Mouse (Mus musculus) stomach, postnatal 0 days (tissue): ENCODE measurements around the gene Pank1. TPM values are rescaled to one million over a fixed set of nuclear protein-coding genes. Genes with fewer than 3 reads are reported as not detected.

Experiments
- ATAC-seq: fragments of 200-750 bp; cut with Nextera tagmentation; 2 replicates; pipeline ENCODE4 v1.8.0; 2017; ENCODE audit not compliant: low FRiP score, low TSS enrichment
- DNase-seq: peaks from one replicate; pipeline ENCODE4 v3.0.0-alpha.2; 2016; ENCODE audit warnings: low spot score
- H3K27ac ChIP-seq: fragments of 300-500 bp; sonication (generic); replicated peaks from 2 replicates; pipeline ENCODE4 v1.5.1; 2014; ENCODE audit warnings: mild to moderate bottlenecking, control low read depth
- H3K27me3 ChIP-seq: fragments of 300-500 bp; sonication (generic); 2 replicates; pipeline ENCODE4 v1.6.1; 2014; ENCODE audit warnings: low read length; ENCODE audit not compliant: control insufficient read depth, insufficient read depth
- H3K36me3 ChIP-seq: fragments of 300-500 bp; sonication (generic); 2 replicates; pipeline ENCODE4 v1.6.1; 2014; ENCODE audit warnings: low read length, mixed read lengths; ENCODE audit not compliant: control insufficient read depth, insufficient read depth
- H3K4me1 ChIP-seq: fragments of 300-500 bp; sonication (generic); replicated peaks from 2 replicates; pipeline ENCODE4 v1.6.1; 2014; ENCODE audit warnings: antibody characterized with exemption; ENCODE audit not compliant: control insufficient read depth, insufficient read depth
- H3K4me2 ChIP-seq: fragments of 300-500 bp; sonication (generic); replicated peaks from 2 replicates; pipeline ENCODE4 v1.6.1; 2014; ENCODE audit warnings: low read depth, mild to moderate bottlenecking, control low read depth, moderate library complexity
- H3K4me3 ChIP-seq: fragments of 300-500 bp; sonication (generic); 2 replicates; pipeline ENCODE4 v1.5.1; 2014; ENCODE audit warnings: low read depth, low read length, control low read depth
- H3K9ac ChIP-seq: fragments of 300-500 bp; sonication (generic); 2 replicates; pipeline ENCODE4 v1.6.1; 2014; ENCODE audit warnings: mild to moderate bottlenecking, low read length, control low read depth, mixed read lengths
- H3K9me3 ChIP-seq: fragments of 300-500 bp; sonication (generic); 2 replicates; pipeline ENCODE4 v1.6.1; 2016; ENCODE audit warnings: low read length; ENCODE audit not compliant: control insufficient read depth
- CTCF ChIP-seq: IDR thresholded peaks from 2 replicates; pipeline ENCODE4 v1.5.1; 2016; ENCODE audit warnings: antibody characterized with exemption, low read depth, mild to moderate bottlenecking, moderate library complexity
- EP300 ChIP-seq: optimal IDR thresholded peaks from 2 replicates; pipeline ENCODE3; 2016; ENCODE audit warnings: antibody characterized with exemption
- WGBS: fragments of 180-500 bp; shearing (Covaris S2); extraction: QIAGEN DNeasy Blood & Tissue Kit; methylation state at CpG from one replicate; pipeline ENCODE4 v1.1.7; 2014; 5-methylcytosine and 5-hydroxymethylcytosine counted together
- polyA plus RNA-seq: library from polyadenylated mRNA; unstranded; fragments of >200 nt; fragmentation: Nextera tagmentation; extraction: Ambion mirVana; gene quantifications from 2 replicates; pipeline ENCODE4 v1.2.1, GENCODE M21; 2015

The Pank1 gene
- polyA plus RNA-seq, 1 experiment from 2014 or later: 3.9 TPM

GRCm38 (mm10) chr19:34898941-34899340, 19.7 kb upstream of the Pank1 start:
- DNase-seq: no peak
- Histone ChIP-seq H3K9ac (no peak overlapping the region), H3K36me3 (no peaks in the 10 kb centered on the region), H3K27me3 (no peaks in the 10 kb centered on the region), H3K4me1 (no peaks in the 10 kb centered on the region), H3K27ac (no peak overlapping the region), H3K4me2 (no peak overlapping the region), H3K4me3 (no peak overlapping the region), H3K9me3 (no peaks in the 10 kb centered on the region)
- no peak for TF ChIP-seq EP300
- no peak for TF ChIP-seq CTCF
- ATAC-seq: no peak
- 76% methylated on average over 4 of the region's 4 CpGs for WGBS

GRCm38 (mm10) chr19:34897082-34897965, 18.1 kb upstream of the Pank1 start:
- H3K4me3 ChIP-seq: no peak overlapping the region
- H3K4me1 ChIP-seq: no peaks in the 10 kb centered on the region
- no peak overlapping the region for H3K27ac ChIP-seq
- no peak overlapping the region for H3K9ac ChIP-seq
- TF ChIP-seq EP300 (no peak), CTCF (no peak)
- H3K4me2 ChIP-seq: no peak overlapping the region
- H3K27me3 ChIP-seq: no peaks in the 10 kb centered on the region
- 81% methylated on average over 15 of the region's 15 CpGs for WGBS
- ATAC-seq (no peak), DNase-seq (no peak)
- no peaks in the 10 kb centered on the region for H3K9me3 ChIP-seq
- no peaks in the 10 kb centered on the region for H3K36me3 ChIP-seq

GRCm38 (mm10) chr19:34895082-34895481, 15.8 kb upstream of the Pank1 start:
- H3K4me3 ChIP-seq: no peak overlapping the region
- DNase-seq: no peak
- H3K4me1 ChIP-seq: no peaks in the 10 kb centered on the region
- no peak overlapping the region for H3K4me2 ChIP-seq
- no peak overlapping the region for H3K9ac ChIP-seq
- 76% methylated on average over 4 of the region's 4 CpGs for WGBS
- no peak for TF ChIP-seq CTCF
- ATAC-seq: no peak
- no peak overlapping the region for H3K27ac ChIP-seq
- H3K27me3 ChIP-seq: no peaks in the 10 kb centered on the region
- no peaks in the 10 kb centered on the region for H3K36me3 ChIP-seq
- no peaks in the 10 kb centered on the region for H3K9me3 ChIP-seq

- ATAC-seq: no peak
- 83% methylated on average over 1 of the region's 1 CpGs for WGBS
- no peak overlapping the region for H3K4me2 ChIP-seq
Observed at GRCm38 (mm10) chr19:34891590-34891989, 12.3 kb upstream of the Pank1 start.

GRCm38 (mm10) chr19:34890981-34891380, 11.7 kb upstream of the Pank1 start:
- no peak for ATAC-seq
- no peaks in the 10 kb centered on the region for H3K9me3 ChIP-seq

More at GRCm38 (mm10) chr19:34891590-34891989, 12.3 kb upstream of the Pank1 start:
- no peak for DNase-seq
- Histone ChIP-seq H3K36me3 (no peaks in the 10 kb centered on the region), H3K4me3 (no peak overlapping the region), H3K9ac (no peak overlapping the region), H3K4me1 (no peaks in the 10 kb centered on the region), H3K27me3 (no peaks in the 10 kb centered on the region), H3K9me3 (no peaks in the 10 kb centered on the region), H3K27ac (no peak overlapping the region)
- TF ChIP-seq CTCF: no peak
- TF ChIP-seq EP300: no peak

GRCm38 (mm10) chr19:34886324-34886723, 7.1 kb upstream of the Pank1 start:
- Histone ChIP-seq H3K4me3 (no peak overlapping the region), H3K9ac (no peak overlapping the region), H3K4me1 (no peaks in the 10 kb centered on the region), H3K27me3 (no peaks in the 10 kb centered on the region), H3K9me3 (no peaks in the 10 kb centered on the region), H3K4me2 (no peak overlapping the region), H3K36me3 (no peaks in the 10 kb centered on the region), H3K27ac (no peak overlapping the region)
- TF ChIP-seq EP300 (no peak), CTCF (no peak)
- WGBS: 71% methylated on average over 4 of the region's 4 CpGs
- no peak for DNase-seq
- ATAC-seq: no peak

More at GRCm38 (mm10) chr19:34890981-34891380, 11.7 kb upstream of the Pank1 start:
- 51% methylated on average over 3 of the region's 3 CpGs for WGBS
- Histone ChIP-seq H3K4me2 (no peak overlapping the region), H3K4me3 (no peak overlapping the region), H3K4me1 (no peaks in the 10 kb centered on the region), H3K27me3 (no peaks in the 10 kb centered on the region), H3K27ac (no peak overlapping the region), H3K36me3 (no peaks in the 10 kb centered on the region), H3K9ac (no peak overlapping the region)
- DNase-seq: no peak
- TF ChIP-seq CTCF (no peak), EP300 (no peak)
